Mouse (Mus musculus): ENCODE results near the gene Zfp575.

DNA sequence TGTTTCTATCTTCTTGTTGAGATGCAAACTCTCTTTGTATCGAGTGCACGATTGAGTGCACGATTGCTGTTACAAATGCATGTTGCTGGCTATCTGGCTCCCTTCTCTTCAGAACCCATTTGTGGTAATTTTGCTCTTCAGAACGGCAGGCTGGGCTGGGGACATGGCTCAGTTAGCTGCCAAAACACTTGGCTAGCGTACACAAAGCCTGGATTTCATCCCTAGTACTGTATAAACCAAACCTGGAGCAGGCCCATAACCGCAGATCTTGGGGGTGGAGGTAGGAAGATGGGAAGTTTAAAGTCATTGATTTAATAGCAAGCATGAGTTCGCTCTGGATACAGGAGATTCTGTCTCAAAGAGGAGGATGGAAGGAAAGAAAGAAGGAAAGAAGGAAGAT, 18.1 kb upstream of the Zfp575 start:
- TF ChIP-seq CTCF (conservative IDR thresholded peaks at IDR 0.05; ENCODE audit: low read length): no peak
- TF ChIP-seq NANOG (IDR thresholded peaks at IDR 0.05; ENCODE audit: borderline replicate concordance, low read length): no peak
- TF ChIP-seq POU5F1 (IDR thresholded peaks at IDR 0.05; ENCODE audit: borderline replicate concordance, low read length): no peak

All from E14TG2a.4 (cell line).